Mouse (Mus musculus): ENCODE measurements around the gene Apmap.

Apmap gene

DNA sequence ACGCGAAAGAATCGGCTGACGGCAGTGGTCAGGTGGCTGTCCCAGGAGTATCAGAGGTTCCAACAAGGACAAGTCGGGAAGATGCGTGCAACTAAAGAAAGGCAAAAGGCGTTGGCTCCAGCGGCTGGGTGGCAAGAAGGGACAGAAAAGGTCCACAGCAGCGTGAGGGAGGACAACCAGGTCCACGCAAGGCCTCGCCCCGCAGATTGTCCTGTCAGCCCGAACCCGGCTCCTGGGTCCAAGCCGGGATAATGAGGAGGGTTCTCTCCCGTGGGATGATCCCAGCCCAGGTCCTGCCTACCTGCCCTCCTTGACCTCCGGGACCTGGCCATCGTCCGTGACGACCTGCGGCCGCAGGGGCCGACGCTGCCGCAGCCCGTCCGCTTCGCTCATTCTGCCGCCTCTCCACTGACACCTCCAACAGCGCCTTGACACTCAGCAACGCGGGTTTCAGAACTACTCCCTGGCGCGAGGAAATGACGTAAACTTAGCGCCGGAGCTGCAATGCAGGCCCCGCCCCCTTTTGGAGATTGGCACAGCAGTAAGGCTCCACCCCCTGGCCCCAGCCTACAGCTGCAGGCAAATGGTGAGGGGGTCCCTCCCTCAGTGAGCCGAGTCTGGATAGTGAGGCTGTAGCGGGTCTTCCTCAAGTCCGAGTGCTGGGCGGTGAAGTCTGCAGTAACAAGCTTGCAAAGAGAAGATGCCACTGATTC lies at the start of gene Apmap:
Gene Apmap (minus strand): TSS at position 481 of the 713 bp plus-strand sequence.
- DNase-seq (ENCODE audit: low read depth, low spot score) = peak; percentile 93

- DNase-seq (ENCODE audit: low read depth, low spot score) = no peak
Observed at GRCm38 (mm10) chr2:150656975-150657768, 48.8 kb upstream of the Apmap start.

- DNase-seq (ENCODE audit: low read depth, low spot score) = no peak
Observed at GRCm38 (mm10) chr2:150656112-150656511, 47.7 kb upstream of the Apmap start.

DNA sequence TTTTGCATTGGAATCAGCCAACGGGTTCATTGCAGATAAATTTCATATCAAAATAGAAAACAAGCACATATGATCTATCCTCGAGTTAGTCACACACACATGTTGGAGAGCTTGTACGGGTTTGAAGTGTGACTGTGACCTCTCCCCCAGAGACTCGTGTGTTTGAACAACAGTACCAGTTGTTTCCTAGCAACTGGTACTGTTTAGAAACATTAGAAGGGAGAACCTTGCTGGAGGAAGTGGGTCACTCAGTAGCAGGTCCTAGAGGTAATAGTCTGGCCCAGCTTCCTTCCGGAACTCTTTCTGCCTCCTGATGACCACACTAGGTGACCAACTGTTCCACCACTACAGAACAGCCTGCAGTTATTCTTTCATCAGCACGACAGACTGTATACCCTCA lies 46.9 kb upstream of the Apmap start:
- DNase-seq (ENCODE audit: low read depth, low spot score) = no peak

DNA sequence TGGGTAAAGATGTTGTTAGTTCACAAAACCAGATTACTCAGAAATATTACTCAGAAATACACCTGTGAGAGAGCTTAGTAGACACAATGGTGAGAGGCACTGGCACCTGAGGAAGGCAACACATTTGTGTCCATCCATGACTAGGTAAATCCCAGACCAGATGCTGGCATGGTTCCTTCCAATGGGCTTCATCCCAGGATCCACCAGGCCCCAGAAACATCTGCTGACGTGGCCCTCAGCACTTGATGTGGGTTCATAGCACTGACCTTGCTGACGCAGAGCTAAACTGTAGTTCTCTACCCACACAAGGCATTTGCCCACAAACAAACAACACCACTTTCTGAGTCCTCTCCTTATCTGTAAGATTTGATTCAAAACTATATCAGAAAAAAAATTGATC lies 46.4 kb upstream of the Apmap start:
- DNase-seq (ENCODE audit: low read depth, low spot score) = no peak

DNA sequence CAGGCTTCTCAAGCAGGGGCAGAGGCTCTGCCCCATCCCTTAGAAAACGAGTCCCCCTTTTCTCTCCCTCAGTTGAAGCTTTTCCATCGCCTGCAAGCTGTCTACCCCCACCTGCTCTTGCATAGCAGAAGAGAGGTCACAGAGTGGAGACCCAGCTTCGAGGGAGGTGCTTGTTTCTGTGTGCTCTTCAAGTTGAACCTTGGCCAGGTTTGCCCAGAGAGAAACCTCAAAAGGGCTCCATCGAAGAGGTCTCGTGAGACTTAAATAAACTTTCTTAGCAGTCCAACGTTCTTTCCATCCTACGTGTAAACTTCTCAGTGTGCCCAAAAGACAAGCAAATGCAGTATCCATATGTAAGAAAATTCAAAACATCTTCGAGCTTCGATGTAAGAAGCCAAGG lies 43.0 kb upstream of the Apmap start:
- no peak for DNase-seq (ENCODE audit: low read depth, low spot score)

DNA sequence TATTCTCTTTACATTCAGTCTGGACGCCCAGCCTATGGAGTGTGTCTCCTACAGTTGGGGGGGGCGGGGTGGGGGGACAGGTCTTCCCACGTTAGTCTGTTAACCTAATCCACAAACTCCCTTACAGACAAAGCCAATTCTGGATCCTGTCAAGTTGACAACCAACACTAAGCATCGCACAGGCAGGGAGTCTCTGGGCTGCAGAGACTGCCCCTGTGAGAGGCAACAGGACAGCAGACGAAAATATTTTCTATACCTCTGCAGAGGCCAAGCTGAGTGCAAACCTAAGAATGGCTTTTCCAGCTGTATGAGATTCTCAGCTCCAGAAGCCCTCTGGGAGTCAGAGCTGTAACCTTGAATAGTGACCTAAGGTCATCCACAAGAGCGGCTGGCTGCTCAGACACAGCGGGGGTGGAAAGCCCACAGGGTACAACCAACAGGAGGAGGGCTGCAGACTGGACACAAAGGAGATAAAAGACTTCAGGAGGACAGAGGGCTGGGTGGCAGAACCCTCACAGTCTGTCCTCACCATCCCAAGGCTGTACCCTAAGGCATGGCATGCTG lies 42.2 kb upstream of the Apmap start:
- DNase-seq (ENCODE audit: low read depth, low spot score) = no peak

GRCm38 (mm10) chr2:150648300-150648895 lies 40.0 kb upstream of the Apmap start:
- no peak for DNase-seq (ENCODE audit: low read depth, low spot score)

GRCm38 (mm10) chr2:150647681-150648299 lies 39.4 kb upstream of the Apmap start:
- no peak for DNase-seq (ENCODE audit: low read depth, low spot score)

DNA sequence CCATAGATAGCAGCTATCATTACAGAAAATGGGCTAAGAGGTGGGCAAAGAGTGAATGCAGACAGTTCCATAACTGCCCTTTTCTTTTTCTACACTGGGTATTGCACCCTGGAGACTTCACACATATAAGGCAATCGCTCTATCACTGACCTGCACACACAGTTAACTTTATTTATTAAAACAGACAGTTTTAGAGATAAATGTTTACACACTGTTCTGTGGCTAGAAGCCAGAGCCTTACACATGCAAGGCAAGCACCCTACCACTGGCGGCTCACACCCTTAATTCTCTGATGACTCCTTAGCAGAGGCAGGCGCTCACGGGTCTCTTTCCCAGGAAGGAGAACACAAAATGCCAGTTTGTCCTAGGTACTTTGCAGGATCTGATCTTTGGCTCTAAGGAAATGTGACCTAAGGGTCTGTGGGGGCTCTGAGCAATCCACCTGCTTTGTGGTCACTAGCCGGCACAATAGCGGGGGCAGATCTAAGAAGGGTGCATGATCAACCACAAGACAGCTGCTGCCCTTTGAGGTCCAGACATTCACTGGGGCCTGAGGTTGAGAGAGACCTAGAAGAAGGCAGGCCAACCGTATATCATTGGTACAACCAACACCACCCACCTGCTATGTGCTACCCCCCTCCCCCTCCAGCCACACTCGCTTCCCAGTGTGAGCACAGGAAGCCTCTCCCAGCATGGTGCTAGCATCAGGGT lies 38.2 kb upstream of the Apmap start:
- DNase-seq (ENCODE audit: low read depth, low spot score) = no peak

GRCm38 (mm10) chr2:150645225-150645624 lies 36.9 kb upstream of the Apmap start:
- no peak for DNase-seq (ENCODE audit: low read depth, low spot score)

GRCm38 (mm10) chr2:150643726-150644415 lies 35.5 kb upstream of the Apmap start:
- DNase-seq (ENCODE audit: low read depth, low spot score) = no peak

- no peak for DNase-seq (ENCODE audit: low read depth, low spot score)
Observed at GRCm38 (mm10) chr2:150643166-150643565, 34.8 kb upstream of the Apmap start.

DNA sequence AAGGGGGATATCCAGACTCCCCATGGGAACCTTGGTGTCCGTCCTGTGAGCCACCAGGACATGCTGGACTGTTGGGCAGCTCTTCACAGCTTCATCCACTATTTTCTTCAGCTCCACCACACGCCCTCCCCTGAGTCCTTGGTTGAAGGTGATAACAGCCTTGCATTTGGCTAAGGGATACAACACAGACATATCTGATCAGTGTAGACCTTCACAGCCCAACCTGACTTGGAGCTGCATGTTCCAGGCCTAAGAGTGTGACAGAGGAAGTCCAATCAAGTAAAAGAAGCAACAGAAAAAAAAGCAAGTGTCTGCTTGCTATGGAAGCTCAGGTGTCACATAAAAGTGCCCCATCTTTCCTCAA lies 30.0 kb upstream of the Apmap start:
- no peak for DNase-seq (ENCODE audit: low read depth, low spot score)

GRCm38 (mm10) chr2:150637702-150638369 lies 29.5 kb upstream of the Apmap start:
- DNase-seq (ENCODE audit: low read depth, low spot score) = no peak

DNA sequence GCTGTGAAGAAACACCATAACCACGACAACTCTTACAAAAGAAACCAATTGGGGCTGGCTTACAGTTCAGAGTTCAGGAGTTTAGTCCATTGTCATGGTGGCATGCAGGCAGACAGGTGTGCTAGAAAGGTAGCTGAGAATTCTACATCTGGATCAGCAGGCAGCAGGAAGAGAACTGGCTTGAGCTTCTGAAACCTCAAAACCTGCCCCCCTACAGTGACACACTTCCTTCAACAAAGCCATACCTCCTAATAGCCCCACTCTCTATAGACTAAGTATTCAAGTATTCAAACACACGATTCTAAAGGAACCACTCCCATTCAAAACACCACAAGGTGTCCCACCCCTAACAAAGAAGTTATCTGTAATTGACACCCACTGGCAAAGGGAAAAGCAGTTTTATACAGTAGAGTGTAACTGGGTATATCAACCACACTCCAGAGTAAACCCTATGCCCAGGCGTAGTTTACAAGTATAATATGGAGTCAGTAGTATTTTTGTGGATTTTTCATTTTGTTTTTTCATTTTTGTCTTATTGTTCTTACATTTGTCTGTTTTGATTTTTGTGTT lies 27.6 kb upstream of the Apmap start:
- no peak for DNase-seq (ENCODE audit: low read depth, low spot score)

DNA sequence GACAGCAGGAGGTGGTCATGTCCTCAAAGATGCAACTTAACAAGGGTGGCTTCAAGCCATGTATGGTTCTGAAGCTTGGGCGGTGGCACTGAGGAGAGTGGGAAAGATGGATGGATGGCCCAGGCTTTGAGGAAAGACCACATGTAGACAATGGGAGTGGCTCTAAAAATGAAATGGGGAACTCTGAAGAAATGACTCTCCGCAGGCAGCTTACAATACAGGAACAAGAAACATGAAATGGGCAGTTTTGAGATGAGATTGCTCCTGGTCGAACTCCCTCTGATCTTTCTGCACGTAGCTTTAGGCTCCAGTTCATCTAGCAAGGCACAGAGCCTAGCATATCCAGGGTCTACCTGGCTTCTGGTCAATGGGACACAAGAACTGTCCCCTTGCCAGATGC lies 20.9 kb upstream of the Apmap start:
- no peak for DNase-seq (ENCODE audit: low read depth, low spot score)

DNA sequence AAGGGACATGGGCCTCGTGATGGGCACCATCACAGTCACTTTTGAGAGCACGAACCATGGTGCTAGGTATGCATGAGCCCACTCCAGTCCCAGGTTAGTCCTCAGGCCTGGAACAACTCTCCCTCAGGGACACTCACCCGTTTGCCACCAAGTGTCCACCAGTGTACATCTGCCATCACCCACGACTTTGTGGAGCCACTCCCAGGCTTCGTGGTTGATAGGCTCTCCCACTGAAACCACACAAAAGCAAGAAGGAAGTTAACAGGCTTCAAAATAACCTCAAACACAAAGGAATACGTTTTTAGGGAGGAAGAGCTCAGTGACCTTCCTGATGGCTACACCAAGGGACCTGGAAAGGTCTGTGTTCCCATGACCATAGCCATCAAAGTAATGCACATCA lies 18.8 kb upstream of the Apmap start:
- no peak for DNase-seq (ENCODE audit: low read depth, low spot score)

DNA sequence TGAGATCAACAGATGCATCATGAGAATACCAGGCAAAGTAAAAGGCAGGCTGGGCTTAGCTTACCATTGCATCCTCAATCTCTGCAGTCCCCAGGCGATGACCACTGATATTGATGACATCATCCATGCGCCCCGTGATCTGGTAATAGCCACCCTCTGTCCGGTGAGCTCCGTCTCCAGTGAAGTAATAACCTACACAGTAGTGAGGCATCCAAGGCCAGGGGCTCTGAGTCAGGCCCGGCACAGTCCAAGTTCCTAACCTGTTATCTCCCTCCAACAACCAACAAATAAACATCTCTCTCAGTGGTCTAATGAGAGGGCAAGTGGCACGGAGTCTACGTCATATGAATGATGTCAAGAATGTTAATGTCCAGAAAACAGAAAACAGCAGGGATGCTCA lies 16.6 kb upstream of the Apmap start:
- DNase-seq (ENCODE audit: low read depth, low spot score) = no peak

DNA sequence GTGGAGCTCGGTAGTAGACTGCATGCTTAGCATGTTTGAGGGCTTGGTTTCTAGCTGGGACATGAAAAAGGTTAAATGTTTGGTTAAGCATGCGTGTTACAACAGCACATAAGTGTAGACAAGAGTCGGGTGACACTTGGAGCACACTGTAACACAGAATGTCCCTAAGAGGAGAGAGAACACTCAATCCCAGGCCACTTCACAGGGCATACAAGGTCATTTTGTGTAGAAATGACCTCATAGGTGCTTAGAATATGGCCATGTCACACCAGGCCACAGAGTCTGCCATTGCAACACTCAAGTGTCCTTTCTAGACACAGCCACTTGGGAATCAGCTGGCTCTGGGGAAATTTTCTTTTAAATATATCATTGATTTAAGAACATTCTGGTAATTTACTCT lies 15.6 kb upstream of the Apmap start:
- DNase-seq (ENCODE audit: low read depth, low spot score) = no peak
